Mouse (Mus musculus): ENCODE measurements at regions not wholly inside any gene's neighbourhood (a gene's known extent, or its start where the extent isn't known, plus 50 kb on each side); places are given as distances from the start of the nearest gene placed in this dataset.

DNA sequence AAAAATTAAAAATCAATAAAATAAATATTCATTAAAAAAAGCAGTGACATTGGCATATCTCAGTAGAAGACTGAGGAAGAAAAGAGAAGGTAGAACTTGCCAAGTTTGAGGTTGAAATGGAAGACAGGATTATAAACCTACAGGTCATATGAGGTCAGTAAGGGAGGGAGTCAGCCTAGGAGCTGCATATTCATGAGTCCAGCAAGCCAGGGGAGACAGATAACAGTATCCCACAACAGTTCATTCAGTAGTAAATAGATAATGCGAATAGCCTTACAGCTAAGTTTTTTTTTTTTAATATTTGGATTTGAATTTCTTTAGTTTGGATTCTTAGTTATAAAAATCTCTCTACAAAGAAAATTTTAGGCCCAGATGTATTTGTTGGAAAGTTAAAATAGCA is 542.8 kb upstream of the Fam160b2 start:
- no peak for TF ChIP-seq POLR2A (IDR thresholded peaks at IDR 0.05; ENCODE audit: low read depth, low read length)
- no peak for TF ChIP-seq CTCF (IDR thresholded peaks at IDR 0.05; ENCODE audit: borderline replicate concordance, insufficient read depth, low read length)
